Mouse (Mus musculus): ENCODE measurements around the gene Akap12.

The Akap12 gene

GRCm38 (mm10) chr10:4407191-4407590, 141.0 kb downstream of the Akap12 start:
- DNase-seq: no peak

All from lung, postnatal 10 days (tissue).